Mouse (Mus musculus): ENCODE data around the gene Sema6b.

Sema6b gene

DNA sequence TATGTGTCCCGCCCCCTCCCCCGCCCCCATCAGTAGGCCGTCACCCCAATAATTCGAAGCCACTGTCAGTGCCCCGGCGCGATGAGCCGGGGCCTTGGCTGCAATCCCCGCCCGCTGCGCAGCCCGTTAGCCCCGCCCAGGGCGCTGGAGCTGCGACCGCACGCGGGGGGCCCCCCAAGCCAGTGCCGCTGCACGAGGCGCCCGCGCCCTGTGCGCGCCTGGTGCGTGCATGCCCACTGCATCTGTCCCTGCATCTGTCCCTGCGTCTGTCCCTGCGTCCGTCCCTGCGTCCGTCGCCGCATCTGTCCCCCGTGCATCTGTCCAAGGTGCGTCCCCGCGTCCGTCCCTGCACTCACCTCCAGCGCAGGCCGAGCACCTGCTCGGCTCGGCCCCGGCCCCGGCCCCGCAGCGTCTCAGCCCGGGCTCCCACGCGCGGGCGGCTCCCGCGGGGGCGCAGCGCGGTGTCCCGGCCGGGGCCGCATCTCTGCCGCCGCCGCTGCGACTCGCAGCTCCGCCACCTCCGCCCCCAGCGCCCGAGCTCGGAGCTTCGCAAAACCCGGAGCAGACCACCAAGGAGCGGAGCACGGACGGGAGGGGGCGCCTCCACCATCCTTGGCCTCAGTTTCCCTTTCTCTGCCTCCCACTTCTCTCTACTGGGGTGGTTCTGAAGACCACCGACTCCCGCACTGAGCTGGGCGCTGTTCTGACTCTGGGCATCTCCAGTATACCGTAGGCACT, at the start of gene Sema6b:
Gene Sema6b, minus strand, starts transcription at position 486 of the 738 bp plus-strand sequence.
- DNase-seq (ENCODE audit: extremely low spot score), result peak; percentile 76

DNA sequence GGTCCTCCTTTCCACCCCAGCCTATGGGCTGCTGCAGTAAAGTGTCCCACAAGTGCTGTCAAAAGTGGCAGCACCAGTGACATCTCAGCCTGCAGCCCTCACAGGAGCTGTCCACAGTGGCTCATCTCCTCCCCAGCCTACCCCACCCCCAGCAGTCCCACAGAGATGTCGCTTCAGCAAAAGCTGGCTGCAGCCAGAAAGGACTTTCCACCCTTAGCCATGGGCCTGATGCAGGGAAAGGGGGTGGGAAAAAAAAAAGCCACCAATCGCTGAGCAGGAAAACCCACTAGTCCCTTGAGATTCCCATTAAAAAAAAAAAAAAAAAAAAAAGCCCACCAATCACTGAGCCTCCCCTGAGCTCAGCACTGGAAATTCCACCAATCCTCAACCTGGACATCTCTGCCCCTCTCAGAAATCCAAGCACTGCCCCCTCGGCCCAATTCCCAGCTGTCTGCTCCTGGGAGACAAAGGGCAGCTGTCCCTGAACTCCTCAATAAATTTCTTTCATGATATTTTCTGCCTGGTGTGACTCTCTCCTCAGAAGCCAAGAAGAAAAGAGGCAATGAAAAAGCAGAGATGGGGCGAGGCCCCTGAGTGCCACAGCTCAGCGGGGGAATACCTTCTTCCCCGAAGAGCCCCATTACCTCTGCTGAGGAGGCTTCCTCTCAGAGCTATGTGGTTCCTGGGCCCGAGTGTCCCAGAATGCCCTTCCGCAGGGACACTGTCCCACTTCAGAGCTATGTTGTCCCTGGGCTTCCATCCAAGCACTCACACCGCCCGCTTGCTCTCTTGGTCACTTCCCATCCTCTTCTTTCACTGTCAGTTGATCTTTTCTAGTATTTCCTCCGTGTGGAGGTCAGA, 45.4 kb upstream of the Sema6b start:
- DNase-seq (ENCODE audit: extremely low spot score), result peak; percentile 42

- peak; percentile 92 for DNase-seq (ENCODE audit: extremely low spot score)
Observed at GRCm38 (mm10) chr17:56183658-56184103, 43.5 kb upstream of the Sema6b start, which contains the start of gene Mydgf. Gene Mydgf, minus strand, starts transcription at chr17:56183920.

DNA sequence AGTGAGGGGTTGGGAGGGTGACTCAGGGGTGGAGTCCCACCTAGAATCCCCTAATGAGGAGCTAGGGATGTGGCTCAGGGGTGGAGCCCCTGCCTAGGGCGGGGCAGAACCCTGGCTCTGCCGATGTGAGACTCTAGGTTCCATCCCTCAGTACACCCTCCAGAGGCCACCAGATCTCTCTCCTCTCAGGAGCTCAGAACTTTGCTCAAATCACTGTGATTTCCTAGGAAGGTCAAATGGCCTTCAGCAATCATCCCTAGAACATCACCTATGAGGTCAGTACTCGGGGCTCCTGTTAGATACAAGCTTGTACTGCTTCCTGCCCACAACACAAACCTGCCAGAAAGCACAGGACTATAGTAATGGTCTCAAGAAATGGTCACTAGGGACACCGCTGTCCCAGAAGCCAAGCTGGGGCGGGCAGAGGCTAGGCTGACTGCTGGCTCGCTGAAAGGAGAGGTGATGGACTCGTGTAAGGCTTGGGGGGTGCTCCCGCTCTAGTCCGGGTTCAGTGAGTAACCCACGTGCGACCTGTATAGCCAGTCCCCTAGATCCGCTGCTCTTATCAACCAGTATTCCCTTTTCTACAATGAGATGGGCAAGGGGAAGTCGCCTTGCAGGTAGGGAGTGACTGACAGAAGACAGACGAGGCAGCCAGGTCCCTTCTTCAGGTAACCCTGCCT, 43.0 kb upstream of the Sema6b start:
- no peak for DNase-seq (ENCODE audit: extremely low spot score)

DNA sequence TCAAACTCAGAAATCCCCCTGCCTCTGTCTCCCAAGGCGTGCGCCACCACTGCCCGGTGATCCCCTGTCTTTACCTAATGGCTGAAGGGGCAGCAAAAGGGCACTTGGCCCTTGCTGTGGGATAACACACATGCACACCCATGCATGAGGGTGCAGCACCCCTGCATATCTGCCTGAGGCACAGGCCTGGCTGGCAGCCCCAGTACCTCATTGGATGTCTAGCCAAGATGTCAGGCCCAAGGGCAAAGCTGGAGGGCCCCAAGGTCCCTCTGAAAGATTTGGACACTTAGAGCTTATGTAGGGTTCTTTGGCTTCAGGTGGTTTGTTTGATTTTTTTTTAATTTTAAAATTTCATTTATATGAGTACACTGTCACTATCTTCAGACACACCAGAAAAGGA, 35.3 kb upstream of the Sema6b start:
- DNase-seq (ENCODE audit: extremely low spot score), result no peak

GRCm38 (mm10) chr17:56173401-56174046, 33.4 kb upstream of the Sema6b start:
- DNase-seq (ENCODE audit: extremely low spot score), result no peak

- DNase-seq (ENCODE audit: extremely low spot score), result no peak
Observed at GRCm38 (mm10) chr17:56171881-56172280, 31.7 kb upstream of the Sema6b start.

GRCm38 (mm10) chr17:56171456-56171855, 31.3 kb upstream of the Sema6b start:
- no peak for DNase-seq (ENCODE audit: extremely low spot score)

- DNase-seq (ENCODE audit: extremely low spot score), result peak; percentile 46
Observed at GRCm38 (mm10) chr17:56170636-56171035, 30.5 kb upstream of the Sema6b start.

- DNase-seq (ENCODE audit: extremely low spot score), result peak; percentile 35
Observed at GRCm38 (mm10) chr17:56169830-56170229, 29.7 kb upstream of the Sema6b start.

DNA sequence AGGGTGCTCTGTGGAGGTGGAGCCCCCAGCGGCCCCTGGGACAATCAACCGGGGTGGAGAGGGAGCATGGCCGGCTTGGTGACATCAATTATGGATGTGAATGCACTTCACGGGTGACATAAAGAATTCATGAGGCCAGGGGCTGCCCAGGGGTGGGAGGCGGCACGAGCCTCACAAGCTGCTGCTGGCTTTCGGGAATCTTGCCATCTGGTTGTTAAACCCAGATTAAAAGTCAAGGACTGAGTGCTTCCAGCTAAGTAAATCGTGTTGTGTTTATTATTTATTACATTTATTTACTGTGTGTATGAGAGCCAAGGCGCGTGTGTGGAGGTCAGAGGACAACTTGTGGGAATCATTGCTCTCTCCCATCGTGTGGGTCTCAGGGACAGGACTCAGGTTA, 25.5 kb upstream of the Sema6b start:
- DNase-seq (ENCODE audit: extremely low spot score), result no peak

DNA sequence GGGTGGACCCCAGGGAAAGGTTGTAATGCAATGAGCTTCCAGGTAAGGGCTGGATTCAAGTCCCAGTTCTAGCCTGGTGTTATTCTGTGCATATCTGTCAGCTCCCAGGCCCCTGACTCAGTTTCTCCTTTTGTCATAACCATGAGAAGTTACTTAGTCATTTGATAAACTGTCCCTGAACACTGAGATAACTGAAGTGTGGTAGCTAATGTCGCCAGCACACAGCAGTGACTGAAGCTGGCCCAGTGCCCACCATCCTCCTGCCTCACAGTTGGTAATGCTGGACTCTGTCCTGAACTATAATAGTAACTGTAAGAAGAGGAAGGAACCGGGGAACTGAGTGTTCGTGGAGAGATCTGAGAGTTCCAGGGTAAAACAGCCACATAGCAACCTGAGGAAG, 24.4 kb upstream of the Sema6b start:
- DNase-seq (ENCODE audit: extremely low spot score), result no peak

DNA sequence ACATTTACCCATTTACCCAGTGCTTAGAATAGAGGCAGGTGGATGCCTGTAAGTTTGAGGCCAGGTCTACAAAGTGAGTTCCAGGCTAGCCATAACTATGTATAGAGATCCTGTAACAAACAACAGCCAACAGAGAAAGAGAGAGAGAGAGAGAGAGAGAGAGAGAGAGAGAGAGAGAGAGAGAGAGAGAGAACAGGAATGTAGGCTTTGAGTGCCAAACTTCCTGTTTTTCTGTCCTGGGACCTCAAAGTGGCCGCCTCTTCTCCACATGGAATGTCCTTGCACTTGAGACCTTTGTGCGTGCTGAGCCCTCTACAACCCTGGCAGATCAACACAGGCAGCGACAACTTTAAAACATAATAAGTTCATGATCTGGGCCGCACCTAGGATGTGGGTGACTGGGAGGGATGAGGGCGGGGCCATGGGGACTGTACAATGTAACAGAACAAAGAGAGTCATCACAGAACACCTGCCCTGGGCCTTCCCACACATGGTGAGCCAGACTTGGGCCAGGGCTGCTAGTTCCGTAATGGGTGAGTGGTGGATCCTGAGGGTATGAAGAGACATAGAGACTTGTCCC, 23.5 kb upstream of the Sema6b start:
- no peak for DNase-seq (ENCODE audit: extremely low spot score)

DNA sequence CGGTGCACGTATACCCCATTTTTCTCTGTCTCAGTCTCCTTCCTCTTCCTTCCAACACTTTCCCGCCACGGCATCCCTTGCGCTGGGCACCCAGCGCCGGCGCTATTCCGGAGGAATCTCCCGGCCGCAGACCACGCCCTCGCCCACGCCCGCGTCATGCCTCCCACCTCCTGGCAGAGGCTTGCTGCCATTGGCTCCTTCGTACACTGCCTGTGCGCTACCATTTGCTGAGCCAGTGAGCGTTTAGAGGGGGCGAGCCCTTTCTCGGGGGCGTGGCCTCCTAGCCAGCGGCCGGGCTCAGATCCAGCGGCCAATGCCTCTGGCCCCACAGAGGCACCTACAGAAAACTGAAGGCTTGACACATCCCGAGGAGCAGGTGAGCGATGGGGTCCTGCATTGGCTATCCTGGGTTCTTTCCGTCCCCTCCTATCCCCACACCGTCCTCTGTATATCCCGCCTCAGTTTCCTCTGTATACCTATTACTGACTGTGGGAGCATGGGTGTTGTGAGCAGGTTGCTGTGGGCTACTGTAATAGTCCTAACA, 22.2 kb upstream of the Sema6b start, which contains the start of gene Tnfaip8l1:
Gene Tnfaip8l1, plus strand, starts transcription at position 247 of the 544 bp plus-strand sequence.
- peak; percentile 93 for DNase-seq (ENCODE audit: extremely low spot score)

GRCm38 (mm10) chr17:56159729-56160128, 19.6 kb upstream of the Sema6b start:
- DNase-seq (ENCODE audit: extremely low spot score), result peak; percentile 76

- no peak for DNase-seq (ENCODE audit: extremely low spot score)
Observed at GRCm38 (mm10) chr17:56153643-56154042, 13.5 kb upstream of the Sema6b start.

DNA sequence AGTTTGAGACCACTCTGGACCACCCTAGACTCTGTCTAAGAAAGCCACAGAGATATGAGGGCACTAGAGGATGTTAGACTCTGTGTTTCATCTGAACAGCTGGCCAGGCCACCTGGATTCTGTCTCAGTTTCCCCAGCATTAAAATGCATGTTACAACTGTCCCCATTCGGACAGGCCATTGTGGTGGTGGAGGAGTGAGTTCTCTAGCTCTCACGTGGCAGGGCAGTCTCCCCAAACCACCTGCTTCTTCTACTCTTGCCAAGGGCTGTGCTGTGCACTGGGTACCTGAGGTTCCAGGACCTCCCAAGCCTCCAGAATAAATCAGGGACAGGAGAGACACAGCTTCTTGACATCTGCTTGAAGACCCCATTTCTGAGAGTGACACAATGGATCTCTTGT, 9.8 kb upstream of the Sema6b start:
- no peak for DNase-seq (ENCODE audit: extremely low spot score)

GRCm38 (mm10) chr17:56148790-56149618, 8.9 kb upstream of the Sema6b start:
- no peak for DNase-seq (ENCODE audit: extremely low spot score)

DNA sequence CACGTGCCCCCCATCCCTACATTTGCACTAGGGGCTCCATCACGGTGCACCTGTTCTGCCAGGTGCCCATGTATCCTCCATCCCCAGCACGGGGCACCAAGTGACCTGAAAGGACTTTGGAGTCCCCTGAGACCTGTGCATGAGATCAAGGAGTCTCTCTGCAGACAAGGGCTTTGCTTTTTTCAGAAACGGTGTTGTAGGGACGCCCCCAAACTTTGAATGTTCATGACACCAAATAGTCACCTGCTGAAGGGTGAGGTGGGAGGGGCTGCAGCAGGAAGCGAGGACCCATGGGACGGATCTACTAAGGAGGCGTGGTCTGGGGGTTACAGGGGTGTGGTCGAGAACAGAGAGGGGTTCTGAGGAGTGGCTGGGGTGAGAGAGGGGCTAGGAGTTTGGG, 8.1 kb upstream of the Sema6b start:
- no peak for DNase-seq (ENCODE audit: extremely low spot score)

DNA sequence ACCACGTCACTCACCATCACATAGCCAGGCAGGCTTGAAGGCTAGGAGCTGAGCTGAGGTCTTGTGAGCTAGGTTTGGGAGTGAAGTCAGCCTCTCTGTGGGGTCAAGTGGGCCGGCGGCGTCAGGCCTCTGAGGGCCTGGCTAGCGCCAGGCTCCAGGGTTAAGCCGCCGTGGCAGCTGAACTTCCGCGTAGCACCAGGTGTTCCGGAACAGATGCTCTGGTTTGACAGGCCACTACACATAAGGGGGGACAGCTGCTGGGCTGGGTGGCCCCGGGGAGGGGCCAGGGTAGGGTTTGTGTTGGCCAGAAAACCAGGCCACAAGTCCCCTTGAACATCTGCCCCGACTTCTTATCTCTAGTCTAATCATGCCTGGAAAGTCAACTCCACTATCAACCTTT, 7.3 kb upstream of the Sema6b start:
- DNase-seq (ENCODE audit: extremely low spot score), result no peak

Data from embryo, embryonic 9.5 days (tissue).